Mouse (Mus musculus) left cerebral cortex, postnatal 14 days (tissue): ENCODE measurements around the gene Armc9. TPM values are rescaled to one million over a fixed set of nuclear protein-coding genes. Genes with fewer than 3 reads are reported as not detected.

ENCODE experiments used
- DNase-seq, 2 experiments: peaks; one replicate each; pipeline ENCODE4 v3.0.0; 2021 to 2022; ENCODE audit warnings: low spot score in 2 of 2, mixed read lengths in 1 of 2
- intact Hi-C: fragments of 180-260 bp; cut with DNase I; formaldehyde crosslinking; loops from one replicate; pipeline ENCODE4 v1.15.1; 2025
- long read RNA-seq, 2 experiments: library from polyadenylated mRNA; stranded (forward); transcript quantifications; one replicate each; pipeline ENCODE4 v2.0.0; 2021
- total RNA-seq, 2 experiments: library from RNA; stranded (reverse); gene quantifications; 2 replicates each; pipeline ENCODE4 v1.2.3; 2021

Gene Armc9
- total RNA-seq, result 10 to 100 TPM; 37.6 to 40.2 TPM
- long read RNA-seq, experiment 1, full-length matches to known transcripts, result 39 of 80 reads
- long read RNA-seq, experiment 1, partial matches to known transcripts, result 23 of 80 reads
- long read RNA-seq, experiment 1, other reads (novel, unspliced or antisense), result 18 of 80 reads
- long read RNA-seq, experiment 2, full-length matches to known transcripts, result 36 of 58 reads
- long read RNA-seq, experiment 2, partial matches to known transcripts, result 9 of 58 reads
- long read RNA-seq, experiment 2, other reads (novel, unspliced or antisense), result 13 of 58 reads

- DNase-seq, result peak; percentile 97
- intact Hi-C loops, result no loop called here
Observed at GRCm38 (mm10) chr1:86154133-86154823, at the start of gene Armc9. Armc9 (plus strand) TSS chr1:86154780.

GRCm38 (mm10) chr1:86105054-86105453, 49.5 kb upstream of the Armc9 start:
- no peak for DNase-seq
- intact Hi-C loops, result no loop called here

- intact Hi-C loops, result no loop called here
Observed at GRCm38 (mm10) chr1:86111779-86112178, 42.8 kb upstream of the Armc9 start, which contains the start of gene Htr2b. Htr2b (minus strand) TSS chr1:86111970.

GRCm38 (mm10) chr1:86114141-86114540, 40.4 kb upstream of the Armc9 start:
- intact Hi-C loops, result no loop called here
- no peak for DNase-seq

More at GRCm38 (mm10) chr1:86111779-86112178, 42.8 kb upstream of the Armc9 start, which contains the start of gene Htr2b:
- peak; percentile 45 to 58 for DNase-seq

- intact Hi-C loops, result no loop called here
- no peak for DNase-seq
Observed at GRCm38 (mm10) chr1:86119549-86119948, 35.0 kb upstream of the Armc9 start.

- intact Hi-C loops, result loop anchor here (5.0 kb wide), 1 partner anchor 34 kb away; no protein-coding TSS in a partner anchor
Observed at GRCm38 (mm10) chr1:86126036-86126435, 28.5 kb upstream of the Armc9 start.

GRCm38 (mm10) chr1:86133337-86133736, 21.2 kb upstream of the Armc9 start, which contains the start of gene Gm21972:
Gm21972 (plus strand) TSS chr1:86133637.
- intact Hi-C loops, result no loop called here
- DNase-seq, result no peak

More at GRCm38 (mm10) chr1:86126036-86126435, 28.5 kb upstream of the Armc9 start:
- DNase-seq, result no peak

GRCm38 (mm10) chr1:86135315-86135714, 19.3 kb upstream of the Armc9 start:
- intact Hi-C loops, result no loop called here
- DNase-seq, result no peak

GRCm38 (mm10) chr1:86141081-86141480, 13.5 kb upstream of the Armc9 start:
- no peak for DNase-seq
- intact Hi-C loops, result no loop called here

- intact Hi-C loops, result no loop called here
- no peak for DNase-seq
Observed at GRCm38 (mm10) chr1:86143165-86143564, 11.4 kb upstream of the Armc9 start.

GRCm38 (mm10) chr1:86144001-86144944, 10.3 kb upstream of the Armc9 start:
- intact Hi-C loops, result no loop called here
- no peak for DNase-seq

- DNase-seq, result no peak
- intact Hi-C loops, result no loop called here
Observed at GRCm38 (mm10) chr1:86146293-86146692, 8.3 kb upstream of the Armc9 start.

- DNase-seq, result no peak
- intact Hi-C loops, result no loop called here
Observed at GRCm38 (mm10) chr1:86147557-86147956, 7.0 kb upstream of the Armc9 start.

GRCm38 (mm10) chr1:86148161-86148560, 6.4 kb upstream of the Armc9 start:
- DNase-seq, result peak in 1 of 2 experiments; percentile 45
- intact Hi-C loops, result no loop called here

GRCm38 (mm10) chr1:86150929-86151328, 3.7 kb upstream of the Armc9 start:
- intact Hi-C loops, result no loop called here

GRCm38 (mm10) chr1:86151376-86151775, 3.2 kb upstream of the Armc9 start:
- intact Hi-C loops, result no loop called here

More at GRCm38 (mm10) chr1:86150929-86151328, 3.7 kb upstream of the Armc9 start:
- no peak for DNase-seq

GRCm38 (mm10) chr1:86152618-86153017, 2.0 kb upstream of the Armc9 start:
- intact Hi-C loops, result no loop called here
- DNase-seq, result no peak

More at GRCm38 (mm10) chr1:86151376-86151775, 3.2 kb upstream of the Armc9 start:
- no peak for DNase-seq

- intact Hi-C loops, result no loop called here
- no peak for DNase-seq
Observed at GRCm38 (mm10) chr1:86154824-86155164, 214 bp downstream of the Armc9 start.

GRCm38 (mm10) chr1:86156075-86156474, 1.5 kb downstream of the Armc9 start:
- intact Hi-C loops, result no loop called here

GRCm38 (mm10) chr1:86156595-86156994, 2.0 kb downstream of the Armc9 start:
- intact Hi-C loops, result no loop called here

More at GRCm38 (mm10) chr1:86156075-86156474, 1.5 kb downstream of the Armc9 start:
- no peak for DNase-seq

More at GRCm38 (mm10) chr1:86156595-86156994, 2.0 kb downstream of the Armc9 start:
- no peak for DNase-seq
